Mouse (Mus musculus): ENCODE data around the gene Fbxw28. TPM values are rescaled to one million over a fixed set of nuclear protein-coding genes. Genes with fewer than 3 reads are reported as not detected.
"Not testable (repeated sequence)": the region's sequence is repeated elsewhere in the genome, so short reads cannot be mapped to it uniquely, and the experiment has no call there.

The Fbxw28 gene
- not detected in 2 replicates for polyA plus RNA-seq (2014; fragmentation: Nextera tagmentation; extraction: Ambion mirVana)

- not testable (repeated sequence) for H3K36me3 ChIP-seq (ENCODE audit: control insufficient read depth, insufficient read depth, low read length); H3K9me3 ChIP-seq (ENCODE audit: control insufficient read depth, low read length); H3K27ac ChIP-seq (replicated peaks; ENCODE audit: low read depth, low read length); H3K4me2 ChIP-seq (ENCODE audit: low read length); H3K27me3 ChIP-seq (ENCODE audit: control insufficient read depth, insufficient read depth, low read length); H3K4me1 ChIP-seq (ENCODE audit: control insufficient read depth, insufficient read depth, low read length); H3K9ac ChIP-seq (replicated peaks; ENCODE audit: low read length); ATAC-seq (ENCODE audit: low FRiP score, low TSS enrichment); H3K4me3 ChIP-seq (replicated peaks; ENCODE audit: low read depth, low read length); DNase-seq
- no CpG with 5 or more reads among the region's 1 CpGs for WGBS
These were observed at the start of gene Fbxw28 for GRCm38 (mm10) chr9:109339559-109339958. Gene Fbxw28 (minus strand): TSS chr9:109339659.

GRCm38 (mm10) chr9:109287576-109287975, 51.9 kb downstream of the Fbxw28 start, which contains the start of gene Fbxw14:
Gene Fbxw14 (minus strand): TSS chr9:109287676.
- not testable (repeated sequence) for DNase-seq

More at GRCm38 (mm10) chr9:109287576-109287975, 51.9 kb downstream of the Fbxw28 start, which contains the start of gene Fbxw14:
- not testable (repeated sequence) for H3K9ac ChIP-seq (replicated peaks; ENCODE audit: low read length); H3K9me3 ChIP-seq (ENCODE audit: control insufficient read depth, low read length); H3K27ac ChIP-seq (replicated peaks; ENCODE audit: low read depth, low read length); H3K27me3 ChIP-seq (ENCODE audit: control insufficient read depth, insufficient read depth, low read length); ATAC-seq (ENCODE audit: low FRiP score, low TSS enrichment); H3K36me3 ChIP-seq (ENCODE audit: control insufficient read depth, insufficient read depth, low read length); H3K4me2 ChIP-seq (ENCODE audit: low read length); H3K4me1 ChIP-seq (ENCODE audit: control insufficient read depth, insufficient read depth, low read length); H3K4me3 ChIP-seq (replicated peaks; ENCODE audit: low read depth, low read length)
- no CpG with 5 or more reads among the region's 1 CpGs for WGBS

Other genes starting within 250 kb of the Fbxw28 start
- 21.7 and 22.4 TPM in 2 replicates for gene Plxnb1, start 244.3 kb downstream of the Fbxw28 start, polyA plus RNA-seq (2014; fragmentation: Nextera tagmentation; extraction: Ambion mirVana)
- gene Fbxw21, start 177.6 kb downstream of the Fbxw28 start, polyA plus RNA-seq (2014; fragmentation: Nextera tagmentation; extraction: Ambion mirVana): not detected in 2 replicates
- not detected in 2 replicates for gene Fbxw13, start 143.7 kb downstream of the Fbxw28 start, polyA plus RNA-seq (2014; fragmentation: Nextera tagmentation; extraction: Ambion mirVana)
- not detected in 2 replicates for gene Fbxw20, start 104.9 kb downstream of the Fbxw28 start, polyA plus RNA-seq (2014; fragmentation: Nextera tagmentation; extraction: Ambion mirVana)
- gene Fbxw14, start 52.0 kb downstream of the Fbxw28 start, polyA plus RNA-seq (2014; fragmentation: Nextera tagmentation; extraction: Ambion mirVana): not detected in 2 replicates
- not detected in 2 replicates for gene Fbxw22, start 64.6 kb upstream of the Fbxw28 start, polyA plus RNA-seq (2014; fragmentation: Nextera tagmentation; extraction: Ambion mirVana)
- not detected in 2 replicates for gene Fbxw16, start 109.5 kb upstream of the Fbxw28 start, polyA plus RNA-seq (2014; fragmentation: Nextera tagmentation; extraction: Ambion mirVana)
- not detected in 2 replicates for gene Fbxw19, start 156.2 kb upstream of the Fbxw28 start, polyA plus RNA-seq (2014; fragmentation: Nextera tagmentation; extraction: Ambion mirVana)
- gene Fbxw15, start 228.6 kb upstream of the Fbxw28 start, polyA plus RNA-seq (2014; fragmentation: Nextera tagmentation; extraction: Ambion mirVana): not detected in 2 replicates

All from midbrain, embryonic 14.5 days (tissue).